Mouse (Mus musculus) CD4-positive, CD25-positive, alpha-beta regulatory T cell, adult 9 weeks (primary cell): Measurements from ENCODE around the gene Rsph1. TPM values are rescaled to one million over a fixed set of nuclear protein-coding genes. Genes with fewer than 3 reads are reported as not detected.

Source experiments
- polyA plus RNA-seq: library from polyadenylated mRNA; unstranded; fragments of 100-300 nt; shearing (Covaris generic); gene quantifications from one replicate; pipeline ENCODE4 v1.2.1, GENCODE M21; 2017

Gene Rsph1
- polyA plus RNA-seq, result 0.69 TPM

DNA sequence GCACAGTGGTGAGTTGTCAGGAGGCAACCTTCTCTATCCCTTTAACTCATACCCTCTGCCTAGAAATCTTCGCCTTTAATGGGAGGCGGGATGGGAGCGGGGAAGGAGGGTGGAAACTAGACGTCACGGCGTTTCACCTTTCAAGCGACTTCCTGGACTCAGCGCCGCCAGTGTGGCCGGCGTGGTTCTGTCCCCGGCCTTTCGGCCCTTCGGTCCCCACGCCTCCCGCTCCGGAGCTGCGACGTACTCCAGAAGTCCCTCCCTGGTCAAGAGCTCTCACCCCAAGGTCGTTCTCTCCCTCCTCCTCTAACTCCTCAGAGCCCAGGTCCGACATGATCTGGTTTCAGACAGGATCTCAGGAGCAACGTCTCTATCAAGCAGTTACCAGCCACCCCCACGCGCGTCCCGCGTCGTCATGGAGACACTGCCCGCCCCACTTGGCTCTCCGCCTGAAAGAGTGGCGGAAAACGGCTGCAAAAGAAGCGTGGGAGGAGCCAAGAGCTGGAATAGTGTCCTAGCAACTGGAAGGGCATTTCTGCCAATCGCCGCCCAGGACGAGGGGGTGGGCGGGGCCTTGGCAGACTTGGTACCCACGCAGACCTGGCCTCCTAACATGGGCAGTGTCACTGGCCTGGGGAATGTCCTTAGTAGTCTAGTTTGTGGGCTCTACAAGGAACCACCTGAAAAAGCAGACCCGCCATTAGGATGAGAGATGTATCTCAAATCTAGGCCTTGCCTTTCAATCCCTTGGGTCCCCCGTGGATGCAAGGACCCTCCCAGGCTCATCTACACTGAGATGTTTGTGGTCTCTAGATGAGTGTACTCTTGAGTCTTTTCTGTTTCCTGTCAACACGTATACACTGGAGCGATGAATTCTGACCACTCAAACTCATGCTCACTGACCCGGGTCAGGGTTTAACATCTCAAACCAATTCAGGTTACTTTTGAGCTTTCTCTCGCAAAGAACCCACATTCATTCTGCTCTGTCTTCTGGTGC lies at the start of gene Rsph1:
Gene Rsph1, minus strand, starts transcription at position 462 of the 997 bp plus-strand sequence.

DNA sequence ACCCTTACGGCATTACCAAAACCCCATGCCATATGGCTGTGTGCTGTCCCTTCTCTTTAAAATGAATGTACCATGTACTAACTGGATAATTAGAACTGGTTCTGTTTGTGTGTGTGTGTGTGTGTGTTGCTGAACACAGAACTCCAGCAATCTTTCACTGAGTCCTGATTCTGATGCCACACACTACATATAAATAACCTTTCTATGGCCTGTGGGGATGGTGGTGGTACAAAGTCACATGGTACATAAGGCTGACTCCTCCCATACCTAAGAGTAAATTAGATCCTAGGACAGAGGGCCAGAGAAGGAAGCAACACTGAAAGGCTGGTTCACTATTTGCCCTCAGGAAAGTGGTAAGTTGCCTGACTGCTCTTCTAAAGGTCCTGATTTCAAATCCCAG lies 9.3 kb upstream of the Rsph1 start, which contains the start of gene Slc37a1:
Gene Slc37a1, plus strand, starts transcription at position 301 of the 400 bp plus-strand sequence.

GRCm38 (mm10) chr17:31207771-31208334 lies 69.3 kb downstream of the Rsph1 start, which contains the start of gene Ubash3a:
TSS of gene Ubash3a (plus strand) at chr17:31207873.

Other genes starting within 250 kb of the Rsph1 start
- gene Abcg1, start 219.7 kb downstream of the Rsph1 start, polyA plus RNA-seq, result 45.5 TPM
- gene Tff3, start 147.7 kb downstream of the Rsph1 start, polyA plus RNA-seq, result not detected
- gene Tff2, start 133.1 kb downstream of the Rsph1 start, polyA plus RNA-seq, result not detected
- gene Tff1, start 112.1 kb downstream of the Rsph1 start, polyA plus RNA-seq, result not detected
- 1.2 TPM for gene Tmprss3, start 78.4 kb downstream of the Rsph1 start, polyA plus RNA-seq
- 305 TPM for gene Ubash3a, start 69.5 kb downstream of the Rsph1 start, polyA plus RNA-seq
- 45.0 TPM for gene Slc37a1, start 9.4 kb upstream of the Rsph1 start, polyA plus RNA-seq
- not detected for gene Pde9a, start 108.8 kb upstream of the Rsph1 start, polyA plus RNA-seq
- gene Wdr4, start 242.6 kb upstream of the Rsph1 start, polyA plus RNA-seq, result 28.6 TPM
- gene Ndufv3, start 242.7 kb upstream of the Rsph1 start, polyA plus RNA-seq, result 276 TPM